Mouse (Mus musculus) heart, embryonic 15.5 days (tissue): ENCODE data around the gene Tomt. TPM values are rescaled to one million over a fixed set of nuclear protein-coding genes. Genes with fewer than 3 reads are reported as not detected.
"Not testable (repeated sequence)": the region's sequence is repeated elsewhere in the genome, so short reads cannot be mapped to it uniquely, and the experiment has no call there.

ENCODE experiments used
- ATAC-seq: fragments of 200-750 bp; cut with Nextera tagmentation; replicated peaks from 2 replicates; pipeline ENCODE4 v1.8.0; 2017; ENCODE audit warnings: low read depth, moderate TSS enrichment; ENCODE audit not compliant: insufficient number of reproducible peaks, insufficient read depth, low FRiP score
- H3K27ac ChIP-seq: fragments of 300-500 bp; sonication (generic); 2 replicates; pipeline ENCODE4 v1.5.1; 2015; ENCODE audit warnings: mild to moderate bottlenecking, inconsistent platforms
- H3K27me3 ChIP-seq: fragments of 300-500 bp; sonication (generic); 2 replicates; pipeline ENCODE4 v1.6.1; 2015; ENCODE audit warnings: inconsistent platforms
- H3K36me3 ChIP-seq: fragments of 300-500 bp; sonication (generic); 2 replicates; pipeline ENCODE4 v1.6.1; 2015; ENCODE audit warnings: mild to moderate bottlenecking, inconsistent platforms
- H3K4me1 ChIP-seq: fragments of 300-500 bp; sonication (generic); replicated peaks from 2 replicates; pipeline ENCODE4 v1.6.1; 2015; ENCODE audit warnings: inconsistent platforms
- H3K4me2 ChIP-seq: fragments of 300-500 bp; sonication (generic); 2 replicates; pipeline ENCODE4 v1.6.1; 2015; ENCODE audit warnings: inconsistent platforms, mild to moderate bottlenecking, moderate library complexity
- H3K4me3 ChIP-seq: fragments of 300-500 bp; sonication (generic); 2 replicates; pipeline ENCODE4 v1.5.1; 2015; ENCODE audit warnings: mild to moderate bottlenecking, inconsistent platforms
- H3K9ac ChIP-seq: fragments of 300-500 bp; sonication (generic); 2 replicates; pipeline ENCODE4 v1.6.1; 2015; ENCODE audit warnings: mild to moderate bottlenecking, inconsistent platforms
- H3K9me3 ChIP-seq: fragments of 300-500 bp; sonication (generic); replicated peaks from 2 replicates; pipeline ENCODE4 v1.6.1; 2016; ENCODE audit warnings: inconsistent platforms
- WGBS: fragments of 180-500 bp; shearing (Covaris S2); methylation state at CpG from one replicate; pipeline ENCODE4 v1.1.7; 2015; ENCODE audit warnings: mixed read lengths; 5-methylcytosine and 5-hydroxymethylcytosine counted together
- polyA plus RNA-seq: library from polyadenylated mRNA; unstranded; fragments of >200 nt; fragmentation: Nextera tagmentation; extraction: Ambion mirVana; gene quantifications from 2 replicates; pipeline ENCODE4 v1.2.1, GENCODE M21; 2015

The Tomt gene
- polyA plus RNA-seq = 0.10 and 0.22 TPM in 2 replicates

- WGBS = 10% methylated on average over 11 of the region's 11 CpGs
- ATAC-seq = no peak
- Histone ChIP-seq H3K4me2 (peak within 1 kb of the TSS; percentile 72), H3K4me3 (peak within 1 kb of the TSS; percentile 71), H3K9me3 (no peaks in the 10 kb centered on the region; the same call in 1 of the 2 replicates), H3K4me1 (peaks cover 10% of the 10 kb centered on the region), H3K9ac (peak within 1 kb of the TSS; percentile 88), H3K36me3 (peaks cover 15% of the 10 kb centered on the region), H3K27ac (peak within 1 kb of the TSS; percentile 97), H3K27me3 (no peaks in the 10 kb centered on the region)
Observed at GRCm38 (mm10) chr7:101906287-101906681, at the start of gene Tomt. Gene Tomt, minus strand, starts transcription at chr7:101906359.

GRCm38 (mm10) chr7:101955862-101956261 lies 49.7 kb upstream of the Tomt start:
- no peak overlapping the region for H3K4me2 ChIP-seq
- no peak for ATAC-seq
- WGBS = 60% methylated on average over 4 of the region's 4 CpGs
- H3K9me3 ChIP-seq = no peaks in the 10 kb centered on the region
- no peaks in the 10 kb centered on the region for H3K36me3 ChIP-seq
- 0 out of 2 replicates have a peak, but pooled peaks cover 2% of the 10 kb centered on the region for H3K4me1 ChIP-seq
- no peak overlapping the region for H3K4me3 ChIP-seq
- no peaks in the 10 kb centered on the region for H3K27me3 ChIP-seq
- no peak overlapping the region for H3K27ac ChIP-seq
- H3K9ac ChIP-seq = no peak overlapping the region

- Histone ChIP-seq H3K4me2 (no peak overlapping the region), H3K9ac (no peak overlapping the region), H3K9me3 (no peaks in the 10 kb centered on the region), H3K36me3 (no peaks in the 10 kb centered on the region), H3K27me3 (no peaks in the 10 kb centered on the region), H3K27ac (no peak overlapping the region), H3K4me3 (no peak overlapping the region), H3K4me1 (0 out of 2 replicates have a peak, but pooled peaks cover 2% of the 10 kb centered on the region)
- no peak for ATAC-seq
- WGBS = 85% methylated on average over 2 of the region's 2 CpGs
Observed at GRCm38 (mm10) chr7:101955276-101955675, 49.1 kb upstream of the Tomt start.

GRCm38 (mm10) chr7:101954163-101954562 lies 48.0 kb upstream of the Tomt start:
- Histone ChIP-seq H3K27me3 (no peaks in the 10 kb centered on the region), H3K9ac (no peak overlapping the region), H3K4me3 (no peak overlapping the region), H3K36me3 (no peaks in the 10 kb centered on the region), H3K4me1 (0 out of 2 replicates have a peak, but pooled peaks cover 2% of the 10 kb centered on the region), H3K27ac (no peak overlapping the region), H3K9me3 (no peaks in the 10 kb centered on the region), H3K4me2 (no peak overlapping the region)
- WGBS = 87% methylated on average over 2 of the region's 2 CpGs
- ATAC-seq = no peak

- H3K4me1 ChIP-seq = 0 out of 2 replicates have a peak, but pooled peaks cover 2% of the 10 kb centered on the region
- H3K36me3 ChIP-seq = no peaks in the 10 kb centered on the region
- ATAC-seq = no peak
- WGBS = 40% methylated on average over 2 of the region's 2 CpGs
- no peaks in the 10 kb centered on the region for H3K27me3 ChIP-seq
- no peak overlapping the region for H3K4me3 ChIP-seq
- H3K4me2 ChIP-seq = no peak overlapping the region
- H3K27ac ChIP-seq = no peak overlapping the region
- no peaks in the 10 kb centered on the region for H3K9me3 ChIP-seq
- no peak overlapping the region for H3K9ac ChIP-seq
Observed at GRCm38 (mm10) chr7:101952098-101952497, 45.9 kb upstream of the Tomt start.

GRCm38 (mm10) chr7:101951648-101952047 lies 45.5 kb upstream of the Tomt start:
- no peaks in the 10 kb centered on the region for H3K27me3 ChIP-seq
- H3K4me2 ChIP-seq = no peak overlapping the region
- 0 out of 2 replicates have a peak, but pooled peaks cover 2% of the 10 kb centered on the region for H3K4me1 ChIP-seq
- H3K36me3 ChIP-seq = no peaks in the 10 kb centered on the region
- no peak overlapping the region for H3K4me3 ChIP-seq
- H3K9ac ChIP-seq = no peak overlapping the region
- 63% methylated on average over 1 of the region's 1 CpGs for WGBS
- no peaks in the 10 kb centered on the region for H3K9me3 ChIP-seq
- ATAC-seq = no peak
- peak overlapping the region; percentile 37; the same call in 1 of the 2 replicates for H3K27ac ChIP-seq

- not testable (repeated sequence) for H3K4me1 ChIP-seq, ATAC-seq, H3K9ac ChIP-seq, H3K4me3 ChIP-seq, H3K4me2 ChIP-seq, H3K9me3 ChIP-seq, H3K27me3 ChIP-seq, H3K27ac ChIP-seq, H3K36me3 ChIP-seq
- 85% methylated on average over 5 of the region's 5 CpGs for WGBS
Observed at GRCm38 (mm10) chr7:101949008-101949407, 42.8 kb upstream of the Tomt start.

GRCm38 (mm10) chr7:101939758-101940157 lies 33.6 kb upstream of the Tomt start:
- no peaks in the 10 kb centered on the region for H3K27me3 ChIP-seq
- ATAC-seq = no peak
- no peaks in the 10 kb centered on the region for H3K36me3 ChIP-seq
- no peak overlapping the region for H3K4me2 ChIP-seq
- no peaks in the 10 kb centered on the region for H3K9me3 ChIP-seq
- no peak overlapping the region for H3K9ac ChIP-seq
- no peak overlapping the region for H3K4me3 ChIP-seq
- no peak overlapping the region for H3K27ac ChIP-seq
- WGBS = 89% methylated on average over 4 of the region's 4 CpGs
- peaks cover 8% of the 10 kb centered on the region for H3K4me1 ChIP-seq

GRCm38 (mm10) chr7:101938348-101938747 lies 32.2 kb upstream of the Tomt start:
- 73% methylated on average over 2 of the region's 2 CpGs for WGBS
- Histone ChIP-seq H3K4me3 (no peak overlapping the region), H3K36me3 (no peaks in the 10 kb centered on the region), H3K4me2 (no peak overlapping the region), H3K9me3 (no peaks in the 10 kb centered on the region), H3K27ac (no peak overlapping the region), H3K4me1 (peaks cover 8% of the 10 kb centered on the region), H3K9ac (no peak overlapping the region), H3K27me3 (no peaks in the 10 kb centered on the region)
- ATAC-seq = no peak

- WGBS = 90% methylated on average over 4 of the region's 4 CpGs
Observed at GRCm38 (mm10) chr7:101937569-101937968, 31.4 kb upstream of the Tomt start.

GRCm38 (mm10) chr7:101936996-101937395 lies 30.8 kb upstream of the Tomt start:
- 95% methylated on average over 4 of the region's 4 CpGs for WGBS
- H3K4me1 ChIP-seq = peaks cover 13% of the 10 kb centered on the region
- no peaks in the 10 kb centered on the region for H3K9me3 ChIP-seq
- no peak overlapping the region for H3K4me3 ChIP-seq
- no peak overlapping the region for H3K4me2 ChIP-seq
- H3K36me3 ChIP-seq = no peaks in the 10 kb centered on the region
- H3K27ac ChIP-seq = no peak overlapping the region
- no peak for ATAC-seq
- no peak overlapping the region for H3K9ac ChIP-seq
- H3K27me3 ChIP-seq = no peaks in the 10 kb centered on the region

More at GRCm38 (mm10) chr7:101937569-101937968, 31.4 kb upstream of the Tomt start:
- no peak for ATAC-seq
- Histone ChIP-seq H3K27me3 (no peaks in the 10 kb centered on the region), H3K4me2 (no peak overlapping the region), H3K27ac (no peak overlapping the region), H3K9me3 (no peaks in the 10 kb centered on the region), H3K4me1 (peaks cover 12% of the 10 kb centered on the region), H3K4me3 (no peak overlapping the region), H3K9ac (no peak overlapping the region), H3K36me3 (no peaks in the 10 kb centered on the region)

GRCm38 (mm10) chr7:101935957-101936356 lies 29.8 kb upstream of the Tomt start:
- peaks cover 11% of the 10 kb centered on the region for H3K4me1 ChIP-seq
- H3K9ac ChIP-seq = no peak overlapping the region
- no peak for ATAC-seq
- 88% methylated on average over 4 of the region's 4 CpGs for WGBS
- H3K27me3 ChIP-seq = no peaks in the 10 kb centered on the region
- H3K36me3 ChIP-seq = no peaks in the 10 kb centered on the region
- H3K27ac ChIP-seq = no peak overlapping the region
- H3K4me3 ChIP-seq = no peak overlapping the region
- no peak overlapping the region for H3K4me2 ChIP-seq
- H3K9me3 ChIP-seq = no peaks in the 10 kb centered on the region
